Mouse (Mus musculus): ENCODE results near the gene Cry2.

GRCm38 (mm10) chr2:92459141-92459920 lies 25.5 kb upstream of the Cry2 start:
- no peak for TF ChIP-seq CTCF (conservative IDR thresholded peaks at IDR 0.05; ENCODE audit: low read length)
- TF ChIP-seq NANOG (IDR thresholded peaks at IDR 0.05; ENCODE audit: borderline replicate concordance, low read length): no peak
- no peak for TF ChIP-seq POU5F1 (IDR thresholded peaks at IDR 0.05; ENCODE audit: borderline replicate concordance, low read length)
